Mouse (Mus musculus) cerebral cortex, adult 2 months (tissue): ENCODE data around the gene Casp3.

ENCODE experiments used
- WGBS: fragments of 180-500 bp; shearing (Covaris S2); methylation state at CpG from one replicate; pipeline ENCODE4 v1.1.7; 2018; 5-methylcytosine and 5-hydroxymethylcytosine counted together

The Casp3 gene

DNA sequence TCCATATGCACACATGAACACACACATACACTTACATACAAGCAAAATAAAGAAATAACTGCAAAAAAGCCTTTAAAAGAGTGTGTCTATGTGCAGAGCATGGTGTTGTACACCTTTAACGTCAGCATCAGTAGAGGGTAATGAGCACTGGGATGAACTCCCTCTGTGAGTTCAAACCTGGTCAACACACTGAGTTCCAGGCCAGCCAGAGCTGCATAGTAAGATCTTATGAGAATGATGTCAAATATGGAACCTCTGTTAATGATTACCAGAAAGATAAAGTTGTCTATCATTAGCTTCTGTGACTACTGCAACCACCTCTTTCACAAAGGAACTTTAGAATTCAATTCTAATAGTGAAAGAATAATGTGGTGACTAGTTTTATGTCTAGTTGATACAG is 10.2 kb upstream of the Casp3 start:
- 89% methylated on average over 1 of the region's 1 CpGs for WGBS

GRCm38 (mm10) chr8:46611557-46611956 is 5.5 kb upstream of the Casp3 start:
- 96% methylated on average over 8 of the region's 8 CpGs for WGBS

- WGBS = 65% methylated on average over 4 of the region's 4 CpGs
Measured at GRCm38 (mm10) chr8:46612913-46613312, 4.2 kb upstream of the Casp3 start.

DNA sequence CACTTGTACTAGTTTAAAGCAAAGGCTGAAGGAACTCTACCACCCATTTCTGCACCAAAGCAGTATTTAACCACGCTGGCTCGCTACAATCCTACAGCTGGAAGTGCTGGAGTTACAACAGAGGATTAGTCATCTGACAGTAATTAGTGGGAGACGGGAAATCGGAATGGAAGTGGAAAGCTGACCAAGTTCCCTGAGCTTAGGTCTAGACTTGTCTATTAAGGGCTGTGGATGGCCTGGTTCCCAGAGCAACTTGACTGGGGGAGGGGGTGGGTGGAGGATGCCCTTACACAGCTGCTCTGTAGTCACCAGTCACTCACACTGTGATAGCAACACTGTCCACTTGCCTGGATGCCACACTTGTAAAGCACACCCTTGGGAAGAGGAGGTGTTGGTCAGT is 3.7 kb upstream of the Casp3 start:
- WGBS = 18% methylated on average over 4 of the region's 4 CpGs

DNA sequence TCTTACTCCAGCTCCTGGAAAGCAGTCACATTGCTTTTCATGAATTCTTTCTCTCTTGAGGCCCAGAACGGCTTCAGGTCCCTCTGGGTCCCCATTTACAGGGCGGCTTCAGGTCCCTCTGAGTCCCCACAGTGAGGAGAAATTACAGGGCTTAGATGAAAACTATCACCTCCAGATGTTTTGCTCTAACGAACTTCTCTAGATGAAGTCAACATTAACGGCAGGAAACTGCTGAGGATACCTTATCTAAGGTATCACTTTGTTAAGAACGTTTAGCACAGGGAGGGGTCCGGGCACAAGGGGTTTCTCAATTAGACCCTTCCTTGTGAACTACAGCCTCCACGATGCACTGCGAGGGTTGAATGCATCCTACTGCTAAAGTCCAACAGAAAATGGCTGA is 1.2 kb upstream of the Casp3 start:
- 92% methylated on average over 8 of the region's 8 CpGs for WGBS

- 1% methylated on average over 38 of the region's 38 CpGs for WGBS
Measured at GRCm38 (mm10) chr8:46617690-46618620, 864 bp downstream of the Casp3 start.

DNA sequence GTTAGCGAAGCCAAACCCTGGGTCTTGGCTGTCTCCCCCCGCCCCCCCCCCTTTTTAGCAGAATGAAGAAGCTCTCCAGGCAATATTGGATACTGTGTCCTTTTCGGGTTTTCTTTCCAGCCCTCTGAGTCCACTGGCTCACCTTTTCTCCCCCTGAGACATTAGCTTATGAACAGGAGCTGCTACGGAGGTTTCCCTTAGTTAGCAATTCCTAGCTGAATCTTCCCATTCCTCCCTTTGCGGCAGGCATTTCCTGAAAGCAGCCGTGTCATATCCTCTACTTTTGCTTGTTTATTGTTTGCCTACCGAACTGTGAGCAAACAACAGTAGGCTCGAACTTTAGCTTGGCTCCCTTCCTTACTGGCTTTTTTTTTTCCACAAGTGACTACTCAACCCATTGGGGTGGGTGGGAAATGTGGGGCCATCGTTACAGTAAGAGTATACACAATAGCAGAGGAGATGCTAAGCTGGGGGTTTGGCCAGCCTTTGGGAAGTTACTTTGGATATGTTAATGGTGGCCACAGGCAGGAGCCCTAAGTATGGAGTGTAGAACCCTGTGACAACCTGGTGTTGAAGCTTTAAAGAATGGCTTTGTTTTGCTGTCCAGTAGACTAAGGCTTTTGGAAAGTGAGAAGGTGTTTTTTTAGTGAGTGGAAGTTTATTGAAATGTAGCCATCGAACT is 1.7 kb downstream of the Casp3 start:
- 20% methylated on average over 10 of the region's 10 CpGs for WGBS

GRCm38 (mm10) chr8:46622446-46623270 is 5.6 kb downstream of the Casp3 start:
- 59% methylated on average over 9 of the region's 9 CpGs for WGBS

GRCm38 (mm10) chr8:46625166-46625565 is 8.1 kb downstream of the Casp3 start:
- WGBS = 68% methylated on average over 1 of the region's 1 CpGs

- 82% methylated on average over 5 of the region's 5 CpGs for WGBS
Measured at GRCm38 (mm10) chr8:46626642-46627041, 9.6 kb downstream of the Casp3 start.

- 65% methylated on average over 7 of the region's 7 CpGs for WGBS
Measured at GRCm38 (mm10) chr8:46627881-46628280, 10.8 kb downstream of the Casp3 start.

GRCm38 (mm10) chr8:46628645-46629044 is 11.6 kb downstream of the Casp3 start:
- 94% methylated on average over 1 of the region's 1 CpGs for WGBS

DNA sequence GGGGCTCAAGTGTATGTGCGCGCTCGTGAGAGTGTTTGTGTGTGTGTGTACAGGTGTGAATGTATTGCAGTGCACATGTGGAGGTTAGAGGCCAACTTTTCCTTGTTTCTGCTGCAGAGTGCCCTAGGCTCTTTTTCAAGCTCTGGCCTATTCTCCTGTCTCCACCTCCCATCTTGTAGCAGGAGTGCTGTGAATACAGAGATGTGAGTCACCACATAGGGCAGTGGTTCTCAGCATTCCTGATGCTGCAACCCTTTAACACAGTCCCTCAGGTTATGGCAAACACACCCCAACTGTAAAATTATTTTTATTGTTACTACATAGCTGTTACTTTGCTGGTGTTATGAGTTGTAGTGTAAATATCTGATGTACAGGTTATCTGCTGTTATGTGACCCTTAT is 13.3 kb downstream of the Casp3 start:
- 99% methylated on average over 3 of the region's 3 CpGs for WGBS

DNA sequence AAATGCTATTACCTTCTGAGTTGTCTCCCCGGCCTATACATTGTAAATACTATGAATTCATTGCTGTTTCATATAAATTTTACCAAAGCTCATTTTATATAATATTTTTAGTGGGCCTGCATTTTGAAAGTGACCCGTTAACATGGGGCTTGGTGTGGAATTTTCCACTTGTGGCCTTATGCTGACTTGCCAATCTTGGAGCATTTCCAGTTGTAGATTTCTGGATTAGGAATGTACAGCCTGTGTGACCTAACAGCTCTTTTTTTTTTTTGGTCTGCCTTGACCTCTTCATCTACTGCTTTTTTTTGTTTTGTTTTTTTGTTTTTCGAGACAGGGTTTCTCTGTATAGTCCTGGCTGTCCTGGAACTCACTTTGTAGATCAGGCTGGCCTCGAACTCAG is 13.8 kb downstream of the Casp3 start:
- 97% methylated on average over 4 of the region's 4 CpGs for WGBS

- 26% methylated on average over 6 of the region's 6 CpGs for WGBS
Measured at GRCm38 (mm10) chr8:46639010-46639571, 22.0 kb downstream of the Casp3 start.

- WGBS = 59% methylated on average over 5 of the region's 5 CpGs
Measured at GRCm38 (mm10) chr8:46639852-46640251, 22.8 kb downstream of the Casp3 start.

GRCm38 (mm10) chr8:46641272-46641671 is 24.2 kb downstream of the Casp3 start:
- 91% methylated on average over 5 of the region's 5 CpGs for WGBS

DNA sequence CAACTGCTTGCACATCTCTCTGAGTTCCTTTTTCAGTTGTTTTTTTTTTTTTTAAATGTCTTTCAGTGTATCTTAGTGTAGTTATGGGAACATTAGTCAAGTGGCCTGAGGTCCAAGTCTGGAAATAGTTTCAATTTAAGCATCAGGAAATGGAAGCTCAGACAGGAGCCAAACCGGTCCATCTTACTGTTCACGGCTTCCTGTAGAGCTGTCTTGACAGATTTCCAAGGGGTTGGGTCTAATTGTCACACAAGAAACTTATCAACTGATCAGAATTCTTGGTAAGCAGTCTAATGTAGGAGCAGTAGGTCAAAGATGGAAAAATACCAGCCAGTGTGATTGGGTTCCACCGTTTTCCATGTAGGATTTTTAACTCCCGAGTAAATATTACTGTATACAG is 31.3 kb downstream of the Casp3 start:
- 82% methylated on average over 4 of the region's 4 CpGs for WGBS

DNA sequence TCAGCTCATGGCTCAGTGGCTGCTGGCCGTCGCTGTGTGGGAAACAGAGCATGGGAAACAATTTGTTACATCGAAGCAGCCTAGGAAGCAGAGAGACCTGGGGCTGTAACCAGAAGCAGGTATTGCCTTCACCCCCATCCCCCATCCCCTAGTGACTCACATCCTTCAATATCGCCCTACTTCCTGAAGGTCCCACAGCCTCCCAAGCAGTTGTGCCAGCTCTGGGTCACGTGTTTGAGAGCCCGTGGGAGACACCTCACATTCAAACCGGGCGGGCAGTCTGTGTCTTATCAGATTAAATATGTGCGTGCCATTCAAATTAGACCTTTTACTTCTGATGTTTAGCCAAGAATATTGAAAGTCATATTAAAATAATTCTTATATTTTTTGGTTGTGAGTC is 34.8 kb downstream of the Casp3 start:
- 59% methylated on average over 9 of the region's 9 CpGs for WGBS

DNA sequence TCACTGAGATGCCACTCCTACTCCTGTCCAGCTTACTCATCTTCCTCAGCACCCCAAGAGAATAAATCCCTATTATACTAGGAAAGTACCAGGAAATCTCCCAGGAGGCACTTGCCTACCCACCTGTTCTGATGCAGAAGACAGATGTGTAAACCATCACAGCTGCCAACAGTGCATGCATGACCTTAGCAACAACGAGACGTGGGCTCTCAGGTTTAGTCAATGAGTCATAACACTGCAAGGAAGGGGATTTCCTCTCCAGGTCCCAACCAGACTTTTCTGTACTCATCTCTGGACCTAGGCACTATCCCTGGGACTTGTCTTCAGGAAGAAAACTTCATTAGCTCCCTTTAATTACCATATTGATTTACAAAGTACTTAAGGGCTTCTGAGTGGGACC is 38.8 kb downstream of the Casp3 start:
- WGBS = 90% methylated on average over 2 of the region's 2 CpGs

- 0% methylated on average over 2 of the region's 2 CpGs for WGBS
Measured at GRCm38 (mm10) chr8:46671496-46671895, 54.4 kb downstream of the Casp3 start.
